Mouse (Mus musculus): ENCODE results near the gene Elf5. TPM values are rescaled to one million over a fixed set of nuclear protein-coding genes. Genes with fewer than 3 reads are reported as not detected.

Elf5 gene
- not detected in 2 replicates for polyA plus RNA-seq (2015; fragmentation: Nextera tagmentation; extraction: Ambion mirVana)

DNA sequence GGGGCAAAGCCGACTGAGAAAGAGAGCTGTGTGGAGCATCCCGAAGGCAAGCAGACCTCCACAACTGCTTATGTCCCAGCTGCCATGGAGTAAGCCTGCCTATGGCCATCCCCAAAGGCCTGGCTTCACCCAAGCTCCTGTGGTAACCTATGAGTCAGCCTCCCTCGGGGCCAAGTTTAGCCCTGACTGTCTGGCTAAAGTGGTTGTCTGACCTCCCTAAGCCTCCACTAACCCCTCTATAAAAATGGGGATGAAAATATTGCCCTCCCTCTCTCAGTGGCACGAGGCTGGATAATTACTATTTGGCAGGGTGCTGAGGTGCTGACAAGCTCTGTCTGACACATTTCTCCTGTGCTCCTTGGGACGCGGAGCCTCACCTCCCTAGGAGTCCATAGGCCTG lies at the start of gene Elf5:
Gene Elf5 (plus strand): TSS at position 341 of the 400 bp plus-strand sequence.
- ATAC-seq (replicated peaks): no peak
- no peaks in the 10 kb centered on the region for H3K4me1 ChIP-seq
- no peaks in the 10 kb centered on the region for H3K27me3 ChIP-seq
- no peaks in the 10 kb centered on the region for H3K36me3 ChIP-seq
- no peaks in the 10 kb centered on the region for H3K9me3 ChIP-seq
- no peak within 1 kb of the TSS for H3K4me3 ChIP-seq
- no peak within 1 kb of the TSS for H3K27ac ChIP-seq (replicated peaks)
- WGBS: 81% methylated on average over 6 of the region's 6 CpGs
- no peak within 1 kb of the TSS for H3K4me2 ChIP-seq (replicated peaks)
- H3K9ac ChIP-seq (replicated peaks): no peak within 1 kb of the TSS

- H3K4me2 ChIP-seq (replicated peaks): no peak overlapping the region
- H3K4me3 ChIP-seq: no peak overlapping the region
- H3K9me3 ChIP-seq: no peaks in the 10 kb centered on the region
- no peaks in the 10 kb centered on the region for H3K36me3 ChIP-seq
- no peaks in the 10 kb centered on the region for H3K4me1 ChIP-seq
- no peak overlapping the region for H3K27ac ChIP-seq (replicated peaks)
- no peak for ATAC-seq (replicated peaks)
- 61% methylated on average over 5 of the region's 5 CpGs for WGBS
- no peaks in the 10 kb centered on the region for H3K27me3 ChIP-seq
- H3K9ac ChIP-seq (replicated peaks): no peak overlapping the region
These were observed 38.9 kb upstream of the Elf5 start for GRCm38 (mm10) chr2:103372541-103372940.

DNA sequence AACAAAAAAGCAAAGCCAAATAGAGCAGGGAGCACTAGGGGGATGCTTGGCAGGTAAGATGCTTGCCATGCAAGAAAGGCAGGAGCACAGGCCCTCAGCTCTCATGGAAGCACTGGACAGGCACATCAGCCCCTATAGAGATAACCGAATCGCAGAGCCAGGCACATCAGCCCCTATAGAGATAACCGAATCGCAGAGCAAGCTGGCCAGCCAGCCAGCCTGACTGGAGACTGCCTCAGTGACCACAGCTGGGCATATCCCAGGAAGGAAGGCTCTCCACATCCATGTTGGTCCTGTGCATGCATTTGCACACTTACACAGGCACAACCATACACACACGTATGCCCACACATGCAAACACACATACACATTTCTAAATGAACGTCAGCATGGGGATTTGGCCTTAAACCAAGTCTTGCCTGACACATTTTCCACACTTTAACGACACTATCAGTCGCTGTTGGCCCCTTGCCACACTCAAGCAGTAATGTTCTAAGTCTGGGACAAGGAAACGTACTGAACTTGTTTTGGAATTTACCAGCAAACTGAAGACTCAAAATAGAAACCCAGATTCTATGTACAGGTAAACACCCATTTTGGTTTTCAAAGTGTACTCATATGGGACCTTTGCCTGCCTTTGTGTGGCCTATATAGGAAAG lies 31.9 kb upstream of the Elf5 start:
- no peaks in the 10 kb centered on the region for H3K9me3 ChIP-seq
- no peaks in the 10 kb centered on the region for H3K4me1 ChIP-seq
- H3K36me3 ChIP-seq: no peaks in the 10 kb centered on the region
- H3K27me3 ChIP-seq: no peaks in the 10 kb centered on the region
- H3K9ac ChIP-seq (replicated peaks): no peak overlapping the region
- ATAC-seq (replicated peaks): no peak
- no peak overlapping the region for H3K4me2 ChIP-seq (replicated peaks)
- WGBS: 69% methylated on average over 9 of the region's 9 CpGs
- no peak overlapping the region for H3K27ac ChIP-seq (replicated peaks)
- no peak overlapping the region for H3K4me3 ChIP-seq

- no peaks in the 10 kb centered on the region for H3K4me1 ChIP-seq
- H3K27ac ChIP-seq (replicated peaks): no peak overlapping the region
- H3K4me2 ChIP-seq (replicated peaks): no peak overlapping the region
- no peaks in the 10 kb centered on the region for H3K27me3 ChIP-seq
- H3K4me3 ChIP-seq: no peak overlapping the region
- H3K9ac ChIP-seq (replicated peaks): no peak overlapping the region
- ATAC-seq (replicated peaks): no peak
- no peaks in the 10 kb centered on the region for H3K36me3 ChIP-seq
- WGBS: 89% methylated on average over 2 of the region's 2 CpGs
- H3K9me3 ChIP-seq: no peaks in the 10 kb centered on the region
These were observed 29.3 kb upstream of the Elf5 start for GRCm38 (mm10) chr2:103382174-103382573.

DNA sequence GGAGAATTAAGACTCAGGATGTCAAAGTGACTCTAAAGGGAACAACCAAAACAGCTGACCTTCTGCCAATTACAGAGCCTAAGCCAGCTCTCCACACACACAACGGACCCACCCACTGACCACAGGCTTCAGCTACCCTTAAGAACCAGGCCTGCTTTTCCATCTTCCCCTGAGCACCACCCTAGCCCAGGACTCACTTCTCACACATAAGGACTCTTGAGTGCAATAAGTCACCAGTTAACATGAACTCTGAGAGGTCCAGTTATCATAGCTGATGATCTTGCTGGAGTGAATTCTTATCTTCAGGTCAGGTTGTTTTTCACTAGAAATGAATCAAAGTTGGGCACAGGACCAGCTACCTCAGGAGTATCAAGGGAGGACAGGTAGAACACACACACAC lies 23.6 kb upstream of the Elf5 start:
- H3K4me3 ChIP-seq: no peak overlapping the region
- H3K9me3 ChIP-seq: no peaks in the 10 kb centered on the region
- no peak overlapping the region for H3K4me2 ChIP-seq (replicated peaks)
- H3K4me1 ChIP-seq: peaks cover 8% of the 10 kb centered on the region; the same call in 1 of the 2 replicates
- H3K36me3 ChIP-seq: no peaks in the 10 kb centered on the region
- 74% methylated on average over 1 of the region's 1 CpGs for WGBS
- no peak overlapping the region for H3K27ac ChIP-seq (replicated peaks)
- no peak for ATAC-seq (replicated peaks)
- H3K27me3 ChIP-seq: no peaks in the 10 kb centered on the region
- no peak overlapping the region for H3K9ac ChIP-seq (replicated peaks)

DNA sequence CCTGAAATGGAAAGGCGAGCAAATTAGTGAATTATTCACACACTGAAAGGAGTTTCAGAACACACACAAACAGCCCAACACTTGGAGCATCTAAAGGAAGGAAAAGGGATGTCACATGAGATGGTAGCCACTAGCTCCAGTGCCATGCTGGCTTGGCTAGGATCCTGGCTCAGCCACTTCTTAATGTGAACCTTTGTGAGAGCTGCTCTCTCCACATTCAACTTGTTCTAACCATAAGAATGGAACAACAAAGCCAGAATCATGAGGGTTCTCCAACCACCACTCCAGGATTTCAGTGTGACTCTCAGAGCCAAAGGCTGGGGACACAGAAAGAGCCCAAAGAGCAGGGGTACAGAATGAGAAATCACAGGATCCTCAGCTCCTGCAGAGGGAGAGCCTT lies 23.2 kb upstream of the Elf5 start:
- Histone ChIP-seq H3K9ac (replicated peaks) (no peak overlapping the region), H3K4me1 (peaks cover 8% of the 10 kb centered on the region; the same call in 1 of the 2 replicates), H3K9me3 (no peaks in the 10 kb centered on the region), H3K36me3 (no peaks in the 10 kb centered on the region), H3K27ac (replicated peaks) (no peak overlapping the region), H3K4me2 (replicated peaks) (no peak overlapping the region), H3K27me3 (no peaks in the 10 kb centered on the region), H3K4me3 (no peak overlapping the region)
- ATAC-seq (replicated peaks): no peak
- WGBS: 86% methylated on average over 1 of the region's 1 CpGs

DNA sequence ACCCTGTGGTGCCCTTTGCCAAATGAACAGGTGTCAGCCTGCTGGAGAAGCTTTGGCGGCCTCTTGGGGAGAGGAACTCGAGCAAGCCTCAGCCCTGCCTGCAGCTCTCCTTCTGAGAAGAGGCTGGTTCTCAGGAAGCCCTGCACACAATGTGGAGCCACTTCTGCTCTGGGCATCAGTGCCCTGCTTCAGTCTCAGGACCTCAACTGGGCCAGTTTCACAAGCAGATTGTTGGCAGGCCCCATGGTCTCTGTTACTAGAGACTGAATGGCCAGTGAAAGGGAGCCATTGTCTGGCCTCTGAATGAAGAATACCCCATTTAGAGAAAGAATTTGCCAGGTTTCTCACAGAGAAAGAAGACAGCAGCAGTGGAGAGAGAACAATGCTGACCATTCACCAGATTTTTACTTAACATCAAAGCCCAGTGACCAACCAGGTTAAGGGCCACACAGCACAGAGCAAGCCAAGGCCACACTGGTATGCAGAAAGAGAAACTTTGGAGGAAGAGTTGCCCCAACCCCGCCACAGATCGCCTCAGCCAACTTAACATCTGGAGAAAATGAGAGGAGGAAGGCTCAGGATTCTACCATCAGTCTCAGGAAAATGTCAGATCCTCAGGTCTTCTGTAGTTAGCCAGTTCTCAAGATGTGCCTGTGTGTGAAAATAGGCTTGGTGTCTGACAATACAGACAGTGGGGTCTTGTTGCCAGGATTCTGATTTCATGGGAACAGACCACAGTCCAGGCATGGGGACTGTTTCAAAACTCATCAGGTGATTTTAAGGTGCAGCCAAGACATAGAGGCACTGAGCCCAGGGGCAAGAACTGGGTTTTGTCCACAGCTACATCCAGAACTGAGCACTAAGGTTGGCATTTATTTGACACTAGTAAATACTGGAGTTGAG lies 21.2 kb upstream of the Elf5 start:
- Histone ChIP-seq H3K4me3 (no peak overlapping the region), H3K4me2 (replicated peaks) (no peak overlapping the region), H3K9me3 (no peaks in the 10 kb centered on the region), H3K36me3 (no peaks in the 10 kb centered on the region), H3K4me1 (peaks cover 8% of the 10 kb centered on the region; the same call in 1 of the 2 replicates), H3K9ac (replicated peaks) (no peak overlapping the region), H3K27me3 (no peaks in the 10 kb centered on the region), H3K27ac (replicated peaks) (peak overlapping the region; percentile 29; the same call in 1 of the 2 replicates)
- ATAC-seq (replicated peaks): peak; percentile 57
- WGBS: 34% methylated on average over 4 of the region's 4 CpGs

DNA sequence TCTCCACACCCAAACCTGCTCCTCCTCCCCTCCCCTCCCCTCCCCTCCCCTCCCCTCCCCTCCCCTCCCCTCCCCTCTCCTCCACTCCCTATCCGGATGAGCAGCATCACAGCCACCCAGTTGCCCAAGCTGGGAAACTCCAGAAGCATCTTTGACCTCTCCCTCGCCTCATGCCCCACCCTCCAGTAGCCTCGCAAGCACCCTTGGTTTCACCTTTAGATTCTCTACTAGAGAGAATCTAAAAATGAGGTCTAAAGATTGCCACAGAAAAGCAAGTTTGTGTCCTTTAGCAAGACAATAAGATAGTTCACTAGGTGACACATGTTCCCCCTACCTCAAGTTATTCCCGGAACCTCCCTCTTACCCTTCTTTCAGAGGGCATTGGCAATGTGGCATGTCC lies 19.9 kb upstream of the Elf5 start:
- Histone ChIP-seq H3K4me2 (replicated peaks) (no peak overlapping the region), H3K27ac (replicated peaks) (no peak overlapping the region), H3K4me1 (peaks cover 8% of the 10 kb centered on the region; the same call in 1 of the 2 replicates), H3K36me3 (no peaks in the 10 kb centered on the region), H3K27me3 (no peaks in the 10 kb centered on the region), H3K9ac (replicated peaks) (no peak overlapping the region), H3K4me3 (no peak overlapping the region), H3K9me3 (no peaks in the 10 kb centered on the region)
- ATAC-seq (replicated peaks): no peak
- WGBS: 83% methylated on average over 4 of the region's 4 CpGs

DNA sequence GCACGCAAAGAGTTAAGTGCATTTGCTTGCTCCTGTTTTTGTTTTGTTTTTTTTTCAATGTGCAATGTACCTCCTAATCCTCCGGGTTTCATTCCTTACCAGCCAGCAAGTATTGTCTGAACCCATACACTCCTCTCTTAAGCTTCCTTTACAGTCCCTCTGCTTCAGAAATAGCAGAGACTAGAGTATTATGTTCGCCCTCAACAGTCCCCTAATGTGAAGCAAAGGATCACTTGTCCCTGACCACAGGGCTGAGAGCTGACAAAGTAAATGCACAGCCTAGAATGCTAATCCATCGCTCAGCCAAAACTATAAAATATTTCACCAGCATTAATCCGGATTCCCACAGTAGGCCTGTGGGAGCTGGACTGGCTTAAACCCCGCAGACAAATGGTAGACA lies 13.4 kb upstream of the Elf5 start:
- no peaks in the 10 kb centered on the region for H3K27me3 ChIP-seq
- WGBS: 44% methylated on average over 6 of the region's 6 CpGs
- no peaks in the 10 kb centered on the region for H3K36me3 ChIP-seq
- H3K4me2 ChIP-seq (replicated peaks): no peak overlapping the region
- H3K9me3 ChIP-seq: no peaks in the 10 kb centered on the region
- H3K4me1 ChIP-seq: no peaks in the 10 kb centered on the region
- no peak overlapping the region for H3K4me3 ChIP-seq
- no peak for ATAC-seq (replicated peaks)
- H3K27ac ChIP-seq (replicated peaks): no peak overlapping the region
- no peak overlapping the region for H3K9ac ChIP-seq (replicated peaks)

DNA sequence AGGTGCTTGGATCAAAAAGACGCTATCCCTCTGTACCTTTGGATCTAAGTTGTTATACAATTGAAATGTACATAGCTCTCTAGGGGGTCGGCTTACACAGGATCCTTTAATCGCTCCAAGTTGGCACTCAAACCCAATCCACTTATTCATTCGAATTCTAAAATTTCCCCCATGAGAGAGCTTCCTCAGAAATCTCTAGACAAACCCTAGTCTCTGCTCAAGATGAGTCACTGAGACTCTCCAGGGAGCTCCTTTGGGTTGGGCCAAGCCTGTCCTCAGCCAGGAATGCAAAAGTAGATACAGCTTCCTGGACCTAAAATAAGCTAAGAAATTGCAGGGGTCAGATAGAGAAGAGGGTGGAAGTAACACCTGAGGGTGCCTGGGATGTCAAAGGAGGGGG lies 10.8 kb upstream of the Elf5 start:
- ATAC-seq (replicated peaks): no peak
- H3K27me3 ChIP-seq: no peaks in the 10 kb centered on the region
- H3K4me1 ChIP-seq: no peaks in the 10 kb centered on the region
- H3K9ac ChIP-seq (replicated peaks): no peak overlapping the region
- H3K4me2 ChIP-seq (replicated peaks): no peak overlapping the region
- H3K4me3 ChIP-seq: no peak overlapping the region
- 80% methylated on average over 4 of the region's 4 CpGs for WGBS
- H3K36me3 ChIP-seq: no peaks in the 10 kb centered on the region
- no peak overlapping the region for H3K27ac ChIP-seq (replicated peaks)
- no peaks in the 10 kb centered on the region for H3K9me3 ChIP-seq

- no peak overlapping the region for H3K27ac ChIP-seq (replicated peaks)
- H3K9me3 ChIP-seq: no peaks in the 10 kb centered on the region
- H3K4me2 ChIP-seq (replicated peaks): no peak overlapping the region
- no peaks in the 10 kb centered on the region for H3K27me3 ChIP-seq
- H3K9ac ChIP-seq (replicated peaks): no peak overlapping the region
- ATAC-seq (replicated peaks): no peak
- H3K4me1 ChIP-seq: no peaks in the 10 kb centered on the region
- no peak overlapping the region for H3K4me3 ChIP-seq
- H3K36me3 ChIP-seq: no peaks in the 10 kb centered on the region
- 84% methylated on average over 3 of the region's 3 CpGs for WGBS
These were observed 5.2 kb upstream of the Elf5 start for GRCm38 (mm10) chr2:103406239-103406638.

- no peak overlapping the region for H3K27ac ChIP-seq (replicated peaks)
- ATAC-seq (replicated peaks): no peak
- H3K27me3 ChIP-seq: no peaks in the 10 kb centered on the region
- no peak overlapping the region for H3K9ac ChIP-seq (replicated peaks)
- no peaks in the 10 kb centered on the region for H3K36me3 ChIP-seq
- no peaks in the 10 kb centered on the region for H3K4me1 ChIP-seq
- no peaks in the 10 kb centered on the region for H3K9me3 ChIP-seq
- H3K4me3 ChIP-seq: no peak overlapping the region
- H3K4me2 ChIP-seq (replicated peaks): no peak overlapping the region
- WGBS: 93% methylated on average over 3 of the region's 3 CpGs
These were observed 328 bp downstream of the Elf5 start for GRCm38 (mm10) chr2:103411816-103412215.
